Mouse (Mus musculus): ENCODE data around the gene Ybx2. TPM values are rescaled to one million over a fixed set of nuclear protein-coding genes. Genes with fewer than 3 reads are reported as not detected.

The Ybx2 gene
- total and polyA plus RNA-seq, 3 experiments, result 16.7 to 64.2 (median 22.6) TPM

GRCm38 (mm10) chr11:69930967-69931537, 4.5 kb upstream of the Ybx2 start:
- Histone ChIP-seq H3K27me3 (ENCODE audit: control insufficient read depth, insufficient read depth, low read length) (no peaks in the 10 kb centered on the region), H3K27ac (no peak overlapping the region), H3K36me3 (ENCODE audit: control insufficient read depth, insufficient read depth, low read length) (no peaks in the 10 kb centered on the region), H3K4me3 (no peak overlapping the region), H3K9ac (ENCODE audit: low read depth, low read length) (no peak overlapping the region), H3K4me1 (ENCODE audit: control insufficient read depth, insufficient read depth, low read length) (peaks cover 3% of the 10 kb centered on the region), H3K79me2 (replicated peaks; ENCODE audit: control insufficient read depth, insufficient read depth, low read length) (no peaks in the 10 kb centered on the region)
- 47% methylated on average over 3 of the region's 3 CpGs for WGBS
- TF ChIP-seq CTCF (IDR thresholded peaks at IDR 0.05), result no peak
- TF ChIP-seq POLR2A (IDR thresholded peaks at IDR 0.05; ENCODE audit: insufficient read depth, low read depth, low read length), result no peak
- TF ChIP-seq EP300 (IDR thresholded peaks at IDR 0.05; ENCODE audit: insufficient read depth, low read depth, low read length), result no peak
- no peak for DNase-seq
- intact Hi-C loops (cut with DNase I), result loop anchor here (5.0 kb wide), 1 partner anchor 271 kb away; no protein-coding TSS in a partner anchor

- intact Hi-C loops (cut with DNase I), result loop anchor here (5.0 kb wide), 1 partner anchor 271 kb away; no protein-coding TSS in a partner anchor
- H3K79me2 ChIP-seq (replicated peaks; ENCODE audit: control insufficient read depth, insufficient read depth, low read length), result no peaks in the 10 kb centered on the region
- no peak for DNase-seq
- no peaks in the 10 kb centered on the region for H3K36me3 ChIP-seq (ENCODE audit: control insufficient read depth, insufficient read depth, low read length)
- WGBS, result 65% methylated on average over 8 of the region's 8 CpGs
- TF ChIP-seq EP300 (IDR thresholded peaks at IDR 0.05; ENCODE audit: insufficient read depth, low read depth, low read length), result no peak
- TF ChIP-seq CTCF (IDR thresholded peaks at IDR 0.05), result no peak
- TF ChIP-seq POLR2A (IDR thresholded peaks at IDR 0.05; ENCODE audit: insufficient read depth, low read depth, low read length), result no peak
- H3K4me3 ChIP-seq, result no peak overlapping the region
- H3K4me1 ChIP-seq (ENCODE audit: control insufficient read depth, insufficient read depth, low read length), result peaks cover 5% of the 10 kb centered on the region
- no peaks in the 10 kb centered on the region for H3K27me3 ChIP-seq (ENCODE audit: control insufficient read depth, insufficient read depth, low read length)
- H3K9ac ChIP-seq (ENCODE audit: low read depth, low read length), result no peak overlapping the region
- H3K27ac ChIP-seq, result no peak overlapping the region
Observed at GRCm38 (mm10) chr11:69931769-69932168, 3.8 kb upstream of the Ybx2 start.

GRCm38 (mm10) chr11:69932254-69932653, 3.3 kb upstream of the Ybx2 start:
- DNase-seq, result no peak
- no peak overlapping the region for H3K27ac ChIP-seq
- intact Hi-C loops (cut with DNase I), result loop anchor here (5.0 kb wide), 1 partner anchor 270 kb away; no protein-coding TSS in a partner anchor
- H3K79me2 ChIP-seq (replicated peaks; ENCODE audit: control insufficient read depth, insufficient read depth, low read length), result no peaks in the 10 kb centered on the region
- peak; percentile 54 for TF ChIP-seq CTCF (IDR thresholded peaks at IDR 0.05)
- no peak for TF ChIP-seq POLR2A (IDR thresholded peaks at IDR 0.05; ENCODE audit: insufficient read depth, low read depth, low read length)
- no peaks in the 10 kb centered on the region for H3K36me3 ChIP-seq (ENCODE audit: control insufficient read depth, insufficient read depth, low read length)
- WGBS, result 48% methylated on average over 3 of the region's 3 CpGs
- no peak overlapping the region for H3K4me3 ChIP-seq
- peaks cover 7% of the 10 kb centered on the region for H3K4me1 ChIP-seq (ENCODE audit: control insufficient read depth, insufficient read depth, low read length)
- no peaks in the 10 kb centered on the region for H3K27me3 ChIP-seq (ENCODE audit: control insufficient read depth, insufficient read depth, low read length)
- no peak overlapping the region for H3K9ac ChIP-seq (ENCODE audit: low read depth, low read length)

- no peaks in the 10 kb centered on the region for H3K79me2 ChIP-seq (replicated peaks; ENCODE audit: control insufficient read depth, insufficient read depth, low read length)
- no peak for DNase-seq
- H3K27ac ChIP-seq, result no peak overlapping the region
- no peak overlapping the region for H3K9ac ChIP-seq (ENCODE audit: low read depth, low read length)
- H3K36me3 ChIP-seq (ENCODE audit: control insufficient read depth, insufficient read depth, low read length), result no peaks in the 10 kb centered on the region
- WGBS, result 73% methylated on average over 4 of the region's 4 CpGs
- intact Hi-C loops (cut with DNase I), result loop anchor here (5.0 kb wide), 1 partner anchor 269 kb away; no protein-coding TSS in a partner anchor
- peaks cover 11% of the 10 kb centered on the region for H3K4me1 ChIP-seq (ENCODE audit: control insufficient read depth, insufficient read depth, low read length)
- no peak overlapping the region for H3K4me3 ChIP-seq
- H3K27me3 ChIP-seq (ENCODE audit: control insufficient read depth, insufficient read depth, low read length), result no peaks in the 10 kb centered on the region
- no peak for TF ChIP-seq CTCF (IDR thresholded peaks at IDR 0.05)
- TF ChIP-seq EP300 (IDR thresholded peaks at IDR 0.05; ENCODE audit: insufficient read depth, low read depth, low read length), result no peak
- no peak for TF ChIP-seq POLR2A (IDR thresholded peaks at IDR 0.05; ENCODE audit: insufficient read depth, low read depth, low read length)
Observed at GRCm38 (mm10) chr11:69933066-69933465, 2.5 kb upstream of the Ybx2 start.

GRCm38 (mm10) chr11:69934169-69934568, 1.4 kb upstream of the Ybx2 start:
- H3K4me3 ChIP-seq, result peak overlapping the region; percentile 30; the same call in 1 of the 2 replicates
- H3K27me3 ChIP-seq (ENCODE audit: control insufficient read depth, insufficient read depth, low read length), result no peaks in the 10 kb centered on the region
- H3K79me2 ChIP-seq (replicated peaks; ENCODE audit: control insufficient read depth, insufficient read depth, low read length), result no peaks in the 10 kb centered on the region
- peaks cover 11% of the 10 kb centered on the region for H3K4me1 ChIP-seq (ENCODE audit: control insufficient read depth, insufficient read depth, low read length)
- peak overlapping the region; percentile 13; the same call in 1 of the 2 replicates for H3K9ac ChIP-seq (ENCODE audit: low read depth, low read length)
- DNase-seq, result peak; percentile 89 to 95
- no peaks in the 10 kb centered on the region for H3K36me3 ChIP-seq (ENCODE audit: control insufficient read depth, insufficient read depth, low read length)
- under 1% methylated on average over 18 of the region's 18 CpGs for WGBS
- 0 out of 2 replicates have a peak overlapping the region, but pooled peaks have one; percentile 5 for H3K27ac ChIP-seq
- TF ChIP-seq POLR2A (IDR thresholded peaks at IDR 0.05; ENCODE audit: insufficient read depth, low read depth, low read length), result no peak
- TF ChIP-seq EP300 (IDR thresholded peaks at IDR 0.05; ENCODE audit: insufficient read depth, low read depth, low read length), result peak; percentile 89
- peak; percentile 94 for TF ChIP-seq CTCF (IDR thresholded peaks at IDR 0.05)
- intact Hi-C loops (cut with DNase I), result loop anchor here (1.0 to 5.0 kb wide), 3 partner anchors 15 to 268 kb away; partner anchors contain the start of gene Dvl2

GRCm38 (mm10) chr11:69934681-69935080, 915 bp upstream of the Ybx2 start:
- peaks cover 11% of the 10 kb centered on the region for H3K4me1 ChIP-seq (ENCODE audit: control insufficient read depth, insufficient read depth, low read length)
- H3K4me3 ChIP-seq, result peak overlapping the region; percentile 30; the same call in 1 of the 2 replicates
- H3K36me3 ChIP-seq (ENCODE audit: control insufficient read depth, insufficient read depth, low read length), result no peaks in the 10 kb centered on the region

More at GRCm38 (mm10) chr11:69934681-69935080, 915 bp upstream of the Ybx2 start:
- no peak for DNase-seq
- intact Hi-C loops (cut with DNase I), result loop anchor here (1.0 to 5.0 kb wide), 3 partner anchors 15 to 268 kb away; partner anchors contain the start of gene Dvl2
- 23% methylated on average over 6 of the region's 6 CpGs for WGBS
- Histone ChIP-seq H3K27ac (0 out of 2 replicates have a peak overlapping the region, but pooled peaks have one; percentile 5), H3K79me2 (replicated peaks; ENCODE audit: control insufficient read depth, insufficient read depth, low read length) (no peaks in the 10 kb centered on the region), H3K9ac (ENCODE audit: low read depth, low read length) (no peak overlapping the region), H3K27me3 (ENCODE audit: control insufficient read depth, insufficient read depth, low read length) (no peaks in the 10 kb centered on the region)
- TF ChIP-seq CTCF (IDR thresholded peaks at IDR 0.05), result no peak
- TF ChIP-seq POLR2A (IDR thresholded peaks at IDR 0.05; ENCODE audit: insufficient read depth, low read depth, low read length), result no peak
- no peak for TF ChIP-seq EP300 (IDR thresholded peaks at IDR 0.05; ENCODE audit: insufficient read depth, low read depth, low read length)

Measured in heart, adult 2 months (tissue).